Mouse (Mus musculus): Measurements from ENCODE around the gene Gm28551. TPM values are rescaled to one million over a fixed set of nuclear protein-coding genes. Genes with fewer than 3 reads are reported as not detected.

Gm28551 gene
- polyA plus RNA-seq (2015; fragmentation: Nextera tagmentation; extraction: Ambion mirVana), result 0.23 and 0.37 TPM in 2 replicates

DNA sequence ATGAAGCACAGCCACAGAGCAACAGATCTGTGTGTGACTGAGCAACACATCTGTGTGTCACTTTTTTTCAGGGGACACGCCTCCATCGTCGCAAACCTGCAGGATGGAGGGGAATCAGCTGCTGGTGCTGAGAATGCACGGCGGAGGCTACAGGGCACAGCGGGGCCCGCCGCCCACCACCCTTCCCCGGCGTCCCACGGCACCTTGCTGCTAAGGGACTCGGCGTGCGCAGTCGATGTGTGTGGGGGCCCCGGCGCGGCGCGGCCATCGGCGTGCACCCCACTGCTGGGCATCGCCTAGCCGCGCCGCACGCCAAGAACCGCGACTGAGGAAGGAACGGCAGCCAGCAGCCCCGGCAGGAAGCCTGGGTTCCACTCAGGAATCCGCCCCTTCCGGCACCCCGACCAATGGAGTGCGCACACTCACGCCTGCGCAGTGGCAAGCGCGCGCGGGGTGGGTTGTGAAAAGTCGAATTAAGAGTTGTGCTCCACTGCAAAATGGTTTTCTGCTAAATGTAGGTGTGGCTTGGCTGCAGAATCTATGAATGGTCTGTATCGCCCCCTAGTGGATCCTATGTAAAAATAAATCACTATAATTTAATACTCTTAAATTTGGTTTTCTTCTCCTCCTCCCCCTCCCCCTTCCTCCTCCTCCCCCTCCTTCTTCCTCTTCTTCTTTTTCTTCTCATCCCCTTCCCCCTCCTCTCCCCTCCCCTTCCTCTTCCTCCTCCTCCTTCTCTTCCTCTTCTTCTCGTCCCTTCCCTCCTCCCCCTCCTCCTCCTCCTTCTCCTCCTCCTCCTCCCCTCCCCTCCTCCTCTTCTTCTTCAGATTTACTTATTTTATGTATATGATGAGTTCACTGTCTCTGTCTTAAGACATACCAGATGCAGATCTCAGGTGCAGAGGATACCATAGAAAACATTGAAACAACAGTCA lies at the start of gene Gm28551, which contains the start of the genes Asdurf and Asnsd1:
Gene Gm28551 (minus strand): TSS at position 341 of the 935 bp plus-strand sequence.
Gene Asdurf (minus strand): TSS at position 293 of the 935 bp plus-strand sequence.
Gene Asnsd1 (minus strand): TSS at position 426 of the 935 bp plus-strand sequence.

DNA sequence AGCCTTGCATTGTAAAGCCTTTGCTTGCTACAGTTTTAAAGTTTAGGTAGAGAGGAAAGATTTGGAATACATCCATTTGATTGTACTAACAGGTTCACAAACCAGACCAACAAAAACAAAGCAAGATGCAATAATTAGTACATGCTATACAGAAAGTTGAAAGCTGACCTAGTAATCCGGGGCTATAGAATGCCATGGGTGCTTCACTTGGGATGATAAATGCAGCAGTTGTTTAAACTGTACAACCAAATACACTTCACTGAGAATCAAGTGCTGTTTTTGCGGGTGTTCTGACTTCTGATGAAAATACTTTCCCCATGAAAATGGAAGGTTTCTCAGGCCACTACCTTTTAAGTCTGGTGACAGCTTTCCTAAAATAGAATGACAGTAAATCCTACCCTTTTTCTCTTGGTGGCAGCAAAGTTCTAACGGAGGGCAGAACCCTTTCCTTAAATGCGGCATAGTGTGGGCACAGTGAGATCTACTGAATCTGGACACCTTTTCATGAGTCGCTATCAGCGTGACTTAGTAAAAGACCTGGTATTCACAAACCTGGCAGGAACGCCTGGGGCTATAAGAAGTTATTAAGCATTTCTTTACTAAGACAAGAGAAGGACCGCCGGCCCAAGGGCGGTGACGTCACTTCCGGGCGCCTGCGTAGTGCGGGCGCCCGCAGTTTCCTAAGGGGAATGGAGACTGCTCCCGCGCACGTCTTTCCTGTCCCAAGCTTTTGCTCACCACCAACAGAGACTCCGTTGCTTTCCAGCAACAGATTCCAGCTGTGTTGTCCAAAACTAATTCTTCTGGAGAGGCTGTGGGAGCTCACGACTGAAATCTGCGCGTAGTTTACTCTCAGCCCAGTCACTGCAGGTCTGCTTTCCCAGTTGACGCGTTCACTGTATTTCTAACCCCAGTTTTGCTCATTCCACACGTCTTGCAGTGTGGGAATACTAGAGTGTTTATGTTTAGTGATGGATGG lies 39.2 kb downstream of the Gm28551 start, which contains the start of gene Osgepl1:
Gene Osgepl1 (plus strand): TSS at position 636 of the 979 bp plus-strand sequence.

GRCm38 (mm10) chr1:53296581-53297383 lies 55.7 kb downstream of the Gm28551 start, which contains the start of the genes Pms1, Ormdl1 and Gm28778:
Pms1 (minus strand) TSS chr1:53297018.
Ormdl1 (plus strand) TSS chr1:53297095.
Gm28778 (plus strand) TSS chr1:53297111.

Other genes starting within 250 kb of the Gm28551 start
- not detected in 2 replicates for gene 1700019A02Rik, start 165.0 kb downstream of the Gm28551 start, polyA plus RNA-seq (2015; fragmentation: Nextera tagmentation; extraction: Ambion mirVana)
- gene Pms1, start 55.6 kb downstream of the Gm28551 start, polyA plus RNA-seq (2015; fragmentation: Nextera tagmentation; extraction: Ambion mirVana), result 5.6 and 7.1 TPM in 2 replicates
- gene Ormdl1, start 55.6 kb downstream of the Gm28551 start, polyA plus RNA-seq (2015; fragmentation: Nextera tagmentation; extraction: Ambion mirVana), result 12.0 and 12.8 TPM in 2 replicates
- gene Gm28778, start 55.6 kb downstream of the Gm28551 start, polyA plus RNA-seq (2015; fragmentation: Nextera tagmentation; extraction: Ambion mirVana), result not detected in 2 replicates
- gene Osgepl1, start 39.0 kb downstream of the Gm28551 start, polyA plus RNA-seq (2015; fragmentation: Nextera tagmentation; extraction: Ambion mirVana), result 29.9 and 31.5 TPM in 2 replicates
- gene Asdurf, start within 50 bp of the Gm28551 start, polyA plus RNA-seq (2015; fragmentation: Nextera tagmentation; extraction: Ambion mirVana), result 10.0 and 19.4 TPM in 2 replicates
- gene Asnsd1, start 85 bp upstream of the Gm28551 start, polyA plus RNA-seq (2015; fragmentation: Nextera tagmentation; extraction: Ambion mirVana), result 70.2 and 75.5 TPM in 2 replicates

Data from skeletal muscle tissue, postnatal 0 days (tissue).